Mouse (Mus musculus): ENCODE measurements around the gene Gm21304.
"Not testable (repeated sequence)": the region's sequence is repeated elsewhere in the genome, so short reads cannot be mapped to it uniquely, and the experiment has no call there.

Gene Gm21304

DNA sequence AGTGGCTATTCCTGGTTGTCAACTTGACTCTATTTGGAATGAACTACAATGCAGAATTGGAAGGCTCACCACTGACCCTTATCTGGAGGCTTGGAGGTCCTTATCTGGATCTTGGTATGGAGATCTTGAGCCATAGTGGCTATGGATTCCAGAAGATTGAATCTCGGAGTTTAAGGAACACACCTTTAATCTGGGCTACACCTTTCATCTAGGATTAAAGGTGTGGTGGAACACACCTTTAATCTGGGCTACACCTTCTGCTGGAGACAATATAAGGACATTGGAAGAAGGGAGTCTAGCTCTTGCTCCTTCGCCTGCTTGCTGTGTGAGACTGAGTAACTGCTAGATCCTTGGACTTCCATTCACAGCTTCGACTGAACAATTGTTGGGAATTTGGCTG is at the start of gene Gm21304:
Gm21304 (plus strand) TSS at position 301 of the 400 bp plus-strand sequence.
- not testable (repeated sequence) for DNase-seq

DNA sequence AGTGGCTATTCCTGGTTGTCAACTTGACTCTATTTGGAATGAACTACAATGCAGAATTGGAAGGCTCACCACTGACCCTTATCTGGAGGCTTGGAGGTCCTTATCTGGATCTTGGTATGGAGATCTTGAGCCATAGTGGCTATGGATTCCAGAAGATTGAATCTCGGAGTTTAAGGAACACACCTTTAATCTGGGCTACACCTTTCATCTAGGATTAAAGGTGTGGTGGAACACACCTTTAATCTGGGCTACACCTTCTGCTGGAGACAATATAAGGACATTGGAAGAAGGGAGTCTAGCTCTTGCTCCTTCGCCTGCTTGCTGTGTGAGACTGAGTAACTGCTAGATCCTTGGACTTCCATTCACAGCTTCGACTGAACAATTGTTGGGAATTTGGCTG is 25.6 kb upstream of the Gm21304 start, which contains the start of gene Gm21293:
Gm21293 (plus strand) TSS at position 301 of the 400 bp plus-strand sequence.
- DNase-seq = not testable (repeated sequence)

DNA sequence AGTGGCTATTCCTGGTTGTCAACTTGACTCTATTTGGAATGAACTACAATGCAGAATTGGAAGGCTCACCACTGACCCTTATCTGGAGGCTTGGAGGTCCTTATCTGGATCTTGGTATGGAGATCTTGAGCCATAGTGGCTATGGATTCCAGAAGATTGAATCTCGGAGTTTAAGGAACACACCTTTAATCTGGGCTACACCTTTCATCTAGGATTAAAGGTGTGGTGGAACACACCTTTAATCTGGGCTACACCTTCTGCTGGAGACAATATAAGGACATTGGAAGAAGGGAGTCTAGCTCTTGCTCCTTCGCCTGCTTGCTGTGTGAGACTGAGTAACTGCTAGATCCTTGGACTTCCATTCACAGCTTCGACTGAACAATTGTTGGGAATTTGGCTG is 17.1 kb upstream of the Gm21304 start, which contains the start of gene Gm6763:
Gm6763 (plus strand) TSS at position 301 of the 400 bp plus-strand sequence.
- not testable (repeated sequence) for DNase-seq

DNA sequence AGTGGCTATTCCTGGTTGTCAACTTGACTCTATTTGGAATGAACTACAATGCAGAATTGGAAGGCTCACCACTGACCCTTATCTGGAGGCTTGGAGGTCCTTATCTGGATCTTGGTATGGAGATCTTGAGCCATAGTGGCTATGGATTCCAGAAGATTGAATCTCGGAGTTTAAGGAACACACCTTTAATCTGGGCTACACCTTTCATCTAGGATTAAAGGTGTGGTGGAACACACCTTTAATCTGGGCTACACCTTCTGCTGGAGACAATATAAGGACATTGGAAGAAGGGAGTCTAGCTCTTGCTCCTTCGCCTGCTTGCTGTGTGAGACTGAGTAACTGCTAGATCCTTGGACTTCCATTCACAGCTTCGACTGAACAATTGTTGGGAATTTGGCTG is 8.6 kb upstream of the Gm21304 start, which contains the start of gene Gm8764:
Gm8764 (plus strand) TSS at position 301 of the 400 bp plus-strand sequence.
- DNase-seq = not testable (repeated sequence)

DNA sequence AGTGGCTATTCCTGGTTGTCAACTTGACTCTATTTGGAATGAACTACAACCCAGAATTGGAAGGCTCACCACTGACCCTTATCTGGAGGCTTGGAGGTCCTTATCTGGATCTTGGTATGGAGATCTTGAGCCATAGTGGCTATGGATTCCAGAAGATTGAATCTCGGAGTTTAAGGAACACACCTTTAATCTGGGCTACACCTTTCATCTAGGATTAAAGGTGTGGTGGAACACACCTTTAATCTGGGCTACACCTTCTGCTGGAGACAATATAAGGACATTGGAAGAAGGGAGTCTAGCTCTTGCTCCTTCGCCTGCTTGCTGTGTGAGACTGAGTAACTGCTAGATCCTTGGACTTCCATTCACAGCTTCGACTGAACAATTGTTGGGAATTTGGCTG is 8.4 kb downstream of the Gm21304 start, which contains the start of gene Gm21312:
Gm21312 (plus strand) TSS at position 301 of the 400 bp plus-strand sequence.
- not testable (repeated sequence) for DNase-seq

DNA sequence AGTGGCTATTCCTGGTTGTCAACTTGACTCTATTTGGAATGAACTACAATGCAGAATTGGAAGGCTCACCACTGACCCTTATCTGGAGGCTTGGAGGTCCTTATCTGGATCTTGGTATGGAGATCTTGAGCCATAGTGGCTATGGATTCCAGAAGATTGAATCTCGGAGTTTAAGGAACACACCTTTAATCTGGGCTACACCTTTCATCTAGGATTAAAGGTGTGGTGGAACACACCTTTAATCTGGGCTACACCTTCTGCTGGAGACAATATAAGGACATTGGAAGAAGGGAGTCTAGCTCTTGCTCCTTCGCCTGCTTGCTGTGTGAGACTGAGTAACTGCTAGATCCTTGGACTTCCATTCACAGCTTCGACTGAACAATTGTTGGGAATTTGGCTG is 16.9 kb downstream of the Gm21304 start, which contains the start of gene Gm20765:
Gm20765 (plus strand) TSS at position 301 of the 400 bp plus-strand sequence.
- DNase-seq = not testable (repeated sequence)

DNA sequence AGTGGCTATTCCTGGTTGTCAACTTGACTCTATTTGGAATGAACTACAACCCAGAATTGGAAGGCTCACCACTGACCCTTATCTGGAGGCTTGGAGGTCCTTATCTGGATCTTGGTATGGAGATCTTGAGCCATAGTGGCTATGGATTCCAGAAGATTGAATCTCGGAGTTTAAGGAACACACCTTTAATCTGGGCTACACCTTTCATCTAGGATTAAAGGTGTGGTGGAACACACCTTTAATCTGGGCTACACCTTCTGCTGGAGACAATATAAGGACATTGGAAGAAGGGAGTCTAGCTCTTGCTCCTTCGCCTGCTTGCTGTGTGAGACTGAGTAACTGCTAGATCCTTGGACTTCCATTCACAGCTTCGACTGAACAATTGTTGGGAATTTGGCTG is 25.4 kb downstream of the Gm21304 start, which contains the start of gene Gm4340:
Gm4340 (plus strand) TSS at position 301 of the 400 bp plus-strand sequence.
- not testable (repeated sequence) for DNase-seq

DNA sequence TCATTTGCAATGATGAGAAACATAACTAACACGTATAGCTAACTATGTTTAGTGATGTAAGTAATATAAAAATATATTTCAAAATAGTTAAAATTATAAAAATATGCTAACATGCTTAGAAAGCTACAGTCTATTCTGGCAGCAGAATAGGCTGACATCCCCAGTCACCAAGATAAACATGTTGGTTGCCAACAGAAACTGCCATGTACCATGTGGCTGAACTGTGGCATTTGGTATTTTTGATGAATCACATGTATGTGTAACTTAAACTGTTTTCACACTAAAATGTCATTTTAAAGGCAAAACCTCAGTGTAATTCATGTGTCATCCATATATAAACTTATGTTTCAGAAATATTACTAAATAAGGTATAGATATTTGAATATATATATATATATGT is 41.3 kb downstream of the Gm21304 start:
- no peak for DNase-seq

DNA sequence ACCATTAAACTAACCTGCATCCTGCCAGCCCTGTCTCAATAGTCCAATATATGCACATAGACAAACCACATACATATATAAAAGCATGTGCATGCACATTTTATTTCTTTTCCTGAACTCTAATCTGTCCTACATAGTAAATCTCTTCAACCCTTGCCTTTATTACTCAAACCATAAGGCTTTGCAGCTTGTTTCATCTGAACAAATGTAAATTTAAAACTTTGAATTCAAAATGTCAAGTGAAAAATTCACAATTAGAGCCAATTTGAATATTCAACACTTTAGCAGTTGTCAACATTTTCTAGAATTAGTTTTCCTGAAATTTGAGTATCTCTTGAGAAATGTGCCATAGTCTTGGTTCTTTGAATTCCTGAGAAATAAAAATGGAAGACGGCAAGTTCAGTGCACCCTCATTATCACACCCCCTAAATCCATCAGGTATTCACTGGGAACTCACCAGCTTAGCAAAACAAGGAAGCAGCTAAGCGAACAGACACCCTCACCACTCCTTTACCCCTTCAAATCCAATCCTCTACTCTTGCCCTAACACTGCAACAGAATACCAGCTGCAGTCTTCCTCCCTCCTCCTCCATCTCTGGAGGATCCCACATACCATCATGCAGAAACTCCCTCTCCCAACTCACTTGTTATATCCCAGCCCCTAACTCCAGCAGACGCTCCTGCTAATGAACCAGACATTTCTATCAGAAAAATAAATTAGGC is 42.1 kb downstream of the Gm21304 start:
- no peak for DNase-seq

DNA sequence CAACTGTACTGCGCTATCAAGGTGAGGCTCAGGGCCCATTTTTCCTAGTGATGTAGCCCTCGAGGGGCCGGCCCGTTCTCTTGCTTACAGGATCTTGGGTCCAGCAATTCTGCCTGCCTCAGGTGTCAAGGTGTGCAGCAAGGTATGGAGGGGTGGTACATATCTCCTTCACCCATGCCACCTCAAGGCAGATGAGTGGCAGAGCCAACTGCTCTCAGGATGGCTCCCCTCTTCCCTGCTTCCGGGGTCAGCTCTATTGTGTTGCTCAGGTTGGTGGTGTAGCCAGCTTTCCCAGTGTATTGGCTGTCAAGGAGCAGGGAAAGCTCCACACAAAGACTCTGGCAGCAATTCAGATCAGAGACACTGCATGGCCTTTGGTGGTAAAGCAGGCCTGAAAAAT is 46.2 kb downstream of the Gm21304 start:
- no peak for DNase-seq

Measured in thymus, postnatal 25 days (tissue).